22 mouse cellular contexts compared by ENCODE assay signal in the genomic region with DNA sequence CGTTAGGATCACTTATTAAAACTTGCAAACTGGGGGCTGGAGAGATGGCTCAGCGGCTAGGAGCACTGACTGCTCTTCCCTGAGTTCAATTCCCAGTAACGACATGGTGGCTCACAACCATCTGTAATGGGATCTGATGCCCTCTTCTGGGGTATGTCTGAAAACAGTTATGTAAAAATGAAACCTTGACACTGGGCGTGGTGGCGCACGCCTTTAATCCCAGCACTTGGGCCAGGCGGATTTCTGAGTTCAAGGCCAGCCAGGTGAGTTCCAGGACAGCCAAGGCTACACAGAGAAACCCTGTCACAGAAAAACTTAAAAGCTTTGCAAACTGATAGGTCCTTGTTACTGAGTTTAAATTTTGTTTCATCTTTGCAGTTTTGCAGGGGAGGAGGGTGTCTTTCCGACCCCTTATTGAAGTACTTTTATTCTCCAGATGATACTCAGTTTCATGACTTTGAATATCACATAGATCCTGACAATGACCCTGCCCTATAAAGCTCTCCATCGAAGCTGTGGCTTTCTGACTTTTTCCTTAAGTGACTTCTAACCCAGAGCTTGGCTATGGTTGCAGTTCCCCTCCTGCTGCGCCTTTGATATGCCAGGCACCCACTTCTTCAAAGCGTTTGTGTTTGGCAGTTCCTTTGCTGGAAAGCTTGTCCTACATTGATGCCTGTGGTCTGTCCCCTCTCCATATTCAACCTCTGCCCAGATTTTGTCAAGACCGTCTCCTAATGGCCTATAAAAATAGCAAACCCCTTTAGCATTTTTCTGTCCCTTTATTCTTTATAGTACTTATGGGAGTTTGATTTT. TPM values are rescaled to one million over a fixed set of nuclear protein-coding genes. Genes with fewer than 3 reads are reported as not detected.
DNase-seq lines count a peak whose midpoint lies in the region; ATAC-seq and TF ChIP-seq lines count a peak whose summit lies in the region.
"Had no signal": no experiment of that assay in that cellular context is flagged by ENCODE, and none has a peak within 500 bp of the region (broad histone marks: within the 10 kb centered on the region; RNA-seq: fewer than 3 reads in every experiment).

No protein-coding gene starts in this region.

- peaks cover 7% of the 10 kb centered on the region for H3K79me2 ChIP-seq in MEL (ENCODE audit: control insufficient read depth, insufficient read depth, low read length, poor library complexity)

- WGBS in midbrain, embryonic 14.5 days = 56% methylated on average over 12 of the region's 12 CpGs
- WGBS in midbrain, embryonic 16.5 days = 57% methylated on average over 12 of the region's 12 CpGs
- WGBS in liver, embryonic 12.5 days (ENCODE audit: insufficient replicate concordance) = 46% methylated on average over 12 of the region's 12 CpGs

- H3K36me3 ChIP-seq in midbrain, embryonic 14.5 days (ENCODE audit: control insufficient read depth, insufficient read depth, low read length) = peaks cover 50% of the 10 kb centered on the region
- peaks cover 16% of the 10 kb centered on the region for H3K36me3 ChIP-seq in midbrain, embryonic 16.5 days (ENCODE audit: control insufficient read depth, insufficient read depth, low read length)
- H3K36me3 ChIP-seq in MEL (ENCODE audit: control insufficient read depth in 1 of 2, insufficient read depth in 2 of 2, low read length in 2 of 2) = peaks cover 9 to 19% of the 10 kb centered on the region in 2 experiments
- H3K36me3 ChIP-seq in liver, embryonic 12.5 days = peaks cover 50% of the 10 kb centered on the region

- no peaks in the 10 kb centered on the region for H3K27me3 ChIP-seq in midbrain, embryonic 14.5 days (ENCODE audit: control insufficient read depth, insufficient read depth, low read length)
- H3K27me3 ChIP-seq in midbrain, embryonic 16.5 days (ENCODE audit: control insufficient read depth, insufficient read depth, low read depth, low read length) = no peaks in the 10 kb centered on the region
- H3K27me3 ChIP-seq in MEL (ENCODE audit: control insufficient read depth in 1 of 2, insufficient read depth in 2 of 2, low read length in 2 of 2) = no peaks in the 10 kb centered on the region
- peaks cover 15% of the 10 kb centered on the region for H3K27me3 ChIP-seq in liver, embryonic 12.5 days (replicated peaks)
- H3K27me3 ChIP-seq: forebrain, embryonic 13.5 days had no signal

- no peak for ATAC-seq in midbrain, embryonic 14.5 days (ENCODE audit: low FRiP score, low TSS enrichment)
- ATAC-seq in midbrain, embryonic 16.5 days = no peak
- ATAC-seq in liver, embryonic 12.5 days = 0 out of 2 replicates have a peak, but pooled peaks have one; percentile 16
- ATAC-seq: forebrain, embryonic 13.5 days; inflammation-experienced regulatory T-cells, adult 6 months had no signal

- TF ChIP-seq EP300 in MEL (IDR thresholded peaks at IDR 0.05; ENCODE audit: low read depth in 1 of 2, low read length in 2 of 2) = no peak

- no peak for TF ChIP-seq RAD21 in MEL (IDR thresholded peaks at IDR 0.05; ENCODE audit: low read depth, low read length)

- H3K9me3 ChIP-seq in midbrain, embryonic 14.5 days (ENCODE audit: control insufficient read depth, low read length) = no peaks in the 10 kb centered on the region
- no peaks in the 10 kb centered on the region for H3K9me3 ChIP-seq in midbrain, embryonic 16.5 days (replicated peaks; ENCODE audit: control insufficient read depth, low read length, poor library complexity, severe bottlenecking)
- no peaks in the 10 kb centered on the region for H3K9me3 ChIP-seq in MEL (replicated peaks; ENCODE audit: insufficient read depth, low read length)
- no peaks in the 10 kb centered on the region for H3K9me3 ChIP-seq in liver, embryonic 12.5 days (replicated peaks)
- H3K9me3 ChIP-seq: forebrain, embryonic 13.5 days; limb, embryonic 10.5 days had no signal

- TF ChIP-seq POLR2A in MEL (IDR thresholded peaks at IDR 0.05; ENCODE audit: control insufficient read depth in 1 of 2, insufficient read depth in 1 of 2, low read depth in 1 of 2, low read length in 2 of 2, poor library complexity in 1 of 2) = no peak; a peak in 2 of 4 replicates

- H3K4me2 ChIP-seq in midbrain, embryonic 14.5 days (ENCODE audit: low read length) = no peak overlapping the region
- H3K4me2 ChIP-seq in midbrain, embryonic 16.5 days (ENCODE audit: low read length) = no peak overlapping the region
- no peak overlapping the region for H3K4me2 ChIP-seq in liver, embryonic 12.5 days
- H3K4me2 ChIP-seq: forebrain, embryonic 13.5 days; hindbrain, embryonic 14.5 days had no signal

- peak overlapping the region; percentile 88; the same call in 1 of the 2 replicates for H3K27ac ChIP-seq in layer of hippocampus, adult 2 months
- H3K27ac ChIP-seq in midbrain, embryonic 14.5 days (replicated peaks; ENCODE audit: low read depth, low read length) = 0 out of 2 replicates have a peak overlapping the region, but pooled peaks have one; percentile 26
- H3K27ac ChIP-seq in midbrain, embryonic 16.5 days (ENCODE audit: low read length) = no peak overlapping the region
- no peak overlapping the region for H3K27ac ChIP-seq in MEL (ENCODE audit: control insufficient read depth, low read depth, low read length)
- no peak overlapping the region for H3K27ac ChIP-seq in liver, embryonic 12.5 days
- H3K27ac ChIP-seq: forebrain, embryonic 13.5 days; gastrocnemius, adult 2 months; hindbrain, embryonic 14.5 days; limb, embryonic 10.5 days had no signal

- TF ChIP-seq CTCF in layer of hippocampus, adult 2 months (conservative IDR thresholded peaks at IDR 0.05) = 0 out of 2 replicates have a peak, but pooled peaks have one; percentile 14
- peak in 1 of 3 experiments; percentile 1; a peak in 1 of 6 replicates for TF ChIP-seq CTCF in MEL (IDR thresholded peaks at IDR 0.05 in 2 of 3, conservative IDR thresholded peaks at IDR 0.05 in 1 of 3; ENCODE audit: control insufficient read depth in 1 of 3, insufficient read depth in 1 of 3, low read depth in 2 of 3, low read length in 3 of 3, poor library complexity in 1 of 3, severe bottlenecking in 1 of 3)

- H3K4me1 ChIP-seq in midbrain, embryonic 14.5 days (ENCODE audit: control insufficient read depth, insufficient read depth, low read length) = peaks cover 3% of the 10 kb centered on the region
- H3K4me1 ChIP-seq in midbrain, embryonic 16.5 days (ENCODE audit: control insufficient read depth, insufficient read depth, low read length) = peaks cover 4% of the 10 kb centered on the region
- H3K4me1 ChIP-seq in MEL (ENCODE audit: control insufficient read depth in 1 of 2, insufficient read depth in 2 of 2, low read length in 2 of 2) = peaks cover 0 to 9% of the 10 kb centered on the region in 2 experiments; a peak in 2 of 4 replicates
- peaks cover 29% of the 10 kb centered on the region for H3K4me1 ChIP-seq in liver, embryonic 12.5 days

- DNase-seq in layer of hippocampus, adult 2 months (ENCODE audit: low spot score in 2 of 2) = no peak
- no peak for DNase-seq in layer of hippocampus, postnatal 36 days
- DNase-seq in midbrain, embryonic 14.5 days = no peak
- peak; percentile 58 for DNase-seq in MEL (ENCODE audit: low read depth, low spot score)
- DNase-seq in ovary, postnatal 36 days (ENCODE audit: low spot score) = no peak
- DNase-seq in left cerebral cortex, adult 11 months (ENCODE audit: low spot score) = no peak
- DNase-seq: adrenal gland, adult 2 months; cerebellum, adult 11 months; cerebellum, postnatal 14 days; gastrocnemius, adult 2 months; heart, postnatal 4 days; lung, postnatal 4 days; right cerebral cortex, postnatal 25 days; spleen, adult 18-20 months had no signal

- no peak overlapping the region for H3K9ac ChIP-seq in midbrain, embryonic 14.5 days (replicated peaks; ENCODE audit: low read length)
- H3K9ac ChIP-seq in midbrain, embryonic 16.5 days (ENCODE audit: low read depth, low read length) = no peak overlapping the region
- H3K9ac ChIP-seq in MEL (ENCODE audit: control insufficient read depth, low read depth, low read length, poor library complexity, severe bottlenecking) = no peak overlapping the region
- no peak overlapping the region for H3K9ac ChIP-seq in liver, embryonic 12.5 days
- H3K9ac ChIP-seq: forebrain, embryonic 13.5 days; hindbrain, embryonic 14.5 days had no signal

- H3K4me3 ChIP-seq in layer of hippocampus, adult 2 months = no peak overlapping the region
- H3K4me3 ChIP-seq in midbrain, embryonic 14.5 days (replicated peaks; ENCODE audit: low read depth, low read length) = no peak overlapping the region
- H3K4me3 ChIP-seq in midbrain, embryonic 16.5 days (ENCODE audit: low read depth, low read length) = no peak overlapping the region
- no peak overlapping the region for H3K4me3 ChIP-seq in MEL (ENCODE audit: control insufficient read depth in 1 of 2, insufficient read depth in 1 of 2, low read depth in 2 of 2, low read length in 2 of 2)
- H3K4me3 ChIP-seq in liver, embryonic 12.5 days = no peak overlapping the region
- H3K4me3 ChIP-seq: forebrain, embryonic 13.5 days; gastrocnemius, adult 2 months; limb, embryonic 10.5 days had no signal

RNA-seq across cellular contexts. Expression of a gene that starts 5.8 kb away (rescaled TPM):
- 10 to 100 TPM; 11.0 to 13.7 TPM for total RNA-seq in layer of hippocampus, adult 2 months (2021)
- total RNA-seq in layer of hippocampus, postnatal 36 days (2021) = 10 to 100 TPM; 15.1 to 16.7 TPM
- polyA plus RNA-seq in midbrain, embryonic 14.5 days (2014; fragmentation: Nextera tagmentation; extraction: Ambion mirVana) = 6.9 and 8.2 TPM in 2 replicates
- 10.2 and 10.8 TPM in 2 replicates for polyA plus RNA-seq in midbrain, embryonic 16.5 days (2015; fragmentation: Nextera tagmentation; extraction: Ambion mirVana)
- total RNA-seq in MEL (2012; rRNA removed) = 1.1 and 1.7 TPM in 2 replicates
- polyA plus RNA-seq in MEL (2012; ENCODE audit: insufficient read depth in 1 of 2, insufficient read length in 2 of 2, low read depth in 1 of 2, low replicate concordance in 2 of 2, missing spikeins in 1 of 2) = 1 to 10 TPM in 1 of 2 experiments, not detected in 1; 2.3 TPM
- polyA plus RNA-seq in liver, embryonic 12.5 days (2016; fragmentation: Nextera tagmentation; extraction: Ambion mirVana) = 3.2 and 3.8 TPM in 2 replicates
- total RNA-seq: liver, adult 2 months; megakaryocyte-erythroid progenitor cell, adult 5-6 weeks had no signal

RNA-seq across cellular contexts. Expression of a gene that starts 6.4 kb away (rescaled TPM):
- 100 to 1,000 TPM; 205 to 212 TPM for total RNA-seq in layer of hippocampus, adult 2 months (2021)
- total RNA-seq in layer of hippocampus, postnatal 36 days (2021) = 100 to 1,000 TPM; 185 to 197 TPM
- polyA plus RNA-seq in midbrain, embryonic 14.5 days (2014; fragmentation: Nextera tagmentation; extraction: Ambion mirVana) = 410 and 413 TPM in 2 replicates
- 300 and 310 TPM in 2 replicates for polyA plus RNA-seq in midbrain, embryonic 16.5 days (2015; fragmentation: Nextera tagmentation; extraction: Ambion mirVana)
- 468 and 508 TPM in 2 replicates for total RNA-seq in MEL (2012; rRNA removed)
- polyA plus RNA-seq in MEL (2012; ENCODE audit: insufficient read depth in 1 of 2, insufficient read length in 2 of 2, low read depth in 1 of 2, low replicate concordance in 2 of 2, missing spikeins in 1 of 2) = 10 to 100 TPM in 1 of 2 experiments, not detected in 1; 70.7 TPM
- 520 and 529 TPM in 2 replicates for polyA plus RNA-seq in liver, embryonic 12.5 days (2016; fragmentation: Nextera tagmentation; extraction: Ambion mirVana)

RNA-seq across cellular contexts. Expression of a gene that starts 44.2 kb away (rescaled TPM):
- 10 to 100 TPM; 58.4 to 62.5 TPM for total RNA-seq in layer of hippocampus, adult 2 months (2021)
- 10 to 100 TPM; 56.3 to 59.2 TPM for total RNA-seq in layer of hippocampus, postnatal 36 days (2021)
- 11.2 and 13.1 TPM in 2 replicates for polyA plus RNA-seq in midbrain, embryonic 14.5 days (2014; fragmentation: Nextera tagmentation; extraction: Ambion mirVana)
- 14.5 and 16.6 TPM in 2 replicates for polyA plus RNA-seq in midbrain, embryonic 16.5 days (2015; fragmentation: Nextera tagmentation; extraction: Ambion mirVana)
- total RNA-seq in MEL (2012; rRNA removed) = 22.0 and 24.5 TPM in 2 replicates
- 10 to 100 TPM in 1 of 2 experiments, not detected in 1; 24.5 TPM for polyA plus RNA-seq in MEL (2012; ENCODE audit: insufficient read depth in 1 of 2, insufficient read length in 2 of 2, low read depth in 1 of 2, low replicate concordance in 2 of 2, missing spikeins in 1 of 2)
- 13.6 and 13.9 TPM in 2 replicates for polyA plus RNA-seq in liver, embryonic 12.5 days (2016; fragmentation: Nextera tagmentation; extraction: Ambion mirVana)

Comparison
In these comparisons a context has a peak if more than half of its experiments do, and no peak if none do; other contexts are left out.
1. H3K27ac ChIP-seq: peak in layer of hippocampus, adult 2 months (single experiment) and midbrain, embryonic 14.5 days (single experiment); none in midbrain, embryonic 16.5 days (single experiment), MEL (single experiment) and liver, embryonic 12.5 days (single experiment).